Mouse (Mus musculus): Measurements from ENCODE around the gene Degs1. TPM values are rescaled to one million over a fixed set of nuclear protein-coding genes. Genes with fewer than 3 reads are reported as not detected.
"Not testable (repeated sequence)": the region's sequence is repeated elsewhere in the genome, so short reads cannot be mapped to it uniquely, and the experiment has no call there.

Gene Degs1
- polyA plus RNA-seq, 1 experiment from 2014 or later = 219 TPM

DNA sequence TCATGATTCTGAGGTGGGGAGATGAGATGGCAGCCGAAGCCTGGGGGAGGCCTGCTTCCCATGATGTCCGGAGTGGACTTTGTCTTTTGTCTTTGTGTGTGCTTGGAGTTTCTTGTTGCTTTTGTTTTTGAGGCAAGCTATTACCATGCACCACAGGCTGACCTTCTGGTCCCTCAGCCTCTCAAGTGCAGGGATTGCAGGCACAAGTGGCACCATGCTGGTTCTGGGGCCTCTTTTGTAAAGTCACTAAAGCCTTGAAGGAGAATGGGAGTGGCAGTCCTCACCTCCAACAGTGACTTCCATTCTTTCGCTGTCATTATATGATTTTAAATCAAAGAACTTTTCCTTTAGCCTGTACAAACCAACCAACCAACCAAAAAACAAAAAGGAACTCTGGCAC, 14.6 kb upstream of the Degs1 start:
- Histone ChIP-seq H3K4me1 (ENCODE audit: insufficient read depth, low read depth, low read length) (no peaks in the 10 kb centered on the region), H3K4me2 (replicated peaks; ENCODE audit: low read depth, low read length) (no peak overlapping the region), H3K9me3 (ENCODE audit: low read length) (no peaks in the 10 kb centered on the region), H3K27me3 (replicated peaks; ENCODE audit: insufficient read depth, low read length) (no peaks in the 10 kb centered on the region), H3K4me3 (ENCODE audit: low read depth, low read length) (no peak overlapping the region), H3K36me3 (ENCODE audit: insufficient read depth, low read length) (no peaks in the 10 kb centered on the region), H3K27ac (ENCODE audit: low read length) (no peak overlapping the region), H3K9ac (replicated peaks; ENCODE audit: low read depth) (no peak overlapping the region)
- ATAC-seq (no peak), DNase-seq (ENCODE audit: low spot score) (no peak)
- TF ChIP-seq CTCF (IDR thresholded peaks at IDR 0.05) = no peak
- no peak for TF ChIP-seq EP300 (IDR thresholded peaks at IDR 0.05)
- WGBS = 81% methylated on average over 3 of the region's 3 CpGs

DNA sequence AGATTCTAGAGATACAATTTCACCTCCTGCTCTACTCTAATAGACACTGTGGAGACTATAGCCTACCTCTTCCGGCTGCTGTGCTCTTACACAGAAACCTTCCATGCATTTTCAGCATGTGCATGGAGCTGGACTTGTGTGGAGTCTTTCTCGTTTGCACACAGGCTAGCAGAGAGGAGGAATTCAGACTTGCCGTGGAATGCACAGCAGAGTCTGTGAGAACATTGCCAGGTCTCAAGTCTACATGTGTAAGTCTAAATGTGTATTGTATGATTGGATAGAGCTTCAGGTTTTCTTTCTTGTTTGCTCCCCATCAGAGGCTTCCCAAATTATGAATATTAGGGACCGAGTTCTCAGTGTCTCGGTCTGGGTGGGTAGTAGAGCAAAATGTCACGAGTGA, 14.2 kb upstream of the Degs1 start:
- Histone ChIP-seq H3K9ac (replicated peaks; ENCODE audit: low read depth) (no peak overlapping the region), H3K27ac (ENCODE audit: low read length) (no peak overlapping the region), H3K36me3 (ENCODE audit: insufficient read depth, low read length) (no peaks in the 10 kb centered on the region), H3K4me2 (replicated peaks; ENCODE audit: low read depth, low read length) (no peak overlapping the region), H3K4me3 (ENCODE audit: low read depth, low read length) (no peak overlapping the region), H3K27me3 (replicated peaks; ENCODE audit: insufficient read depth, low read length) (no peaks in the 10 kb centered on the region), H3K4me1 (ENCODE audit: insufficient read depth, low read depth, low read length) (no peaks in the 10 kb centered on the region), H3K9me3 (ENCODE audit: low read length) (no peaks in the 10 kb centered on the region)
- 81% methylated on average over 6 of the region's 6 CpGs for WGBS
- no peak for DNase-seq (ENCODE audit: low spot score)
- TF ChIP-seq EP300 (IDR thresholded peaks at IDR 0.05) = no peak
- TF ChIP-seq CTCF (IDR thresholded peaks at IDR 0.05) = no peak
- ATAC-seq = no peak

DNA sequence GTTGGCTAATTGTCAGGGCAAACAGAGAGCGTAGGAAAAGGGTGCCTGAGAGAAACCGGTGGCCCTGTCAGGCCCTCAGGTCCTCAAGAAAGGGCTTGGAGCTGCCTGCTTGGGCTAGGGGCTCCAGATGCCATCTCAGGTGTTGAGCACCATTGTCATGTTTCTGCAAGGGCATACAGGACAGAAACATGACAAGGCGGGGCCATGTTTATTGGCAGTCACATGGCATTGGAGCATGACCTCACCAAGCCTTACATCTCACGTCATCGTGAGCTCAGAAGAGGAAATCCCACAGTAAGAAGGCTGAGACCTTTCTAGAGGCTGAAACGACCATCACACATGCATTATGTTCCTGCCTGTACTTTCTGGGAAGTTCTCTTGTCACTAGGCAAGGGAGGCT, 13.5 kb upstream of the Degs1 start:
- no peaks in the 10 kb centered on the region for H3K36me3 ChIP-seq (ENCODE audit: insufficient read depth, low read length)
- TF ChIP-seq CTCF (IDR thresholded peaks at IDR 0.05) (no peak), EP300 (IDR thresholded peaks at IDR 0.05) (no peak)
- no peaks in the 10 kb centered on the region for H3K9me3 ChIP-seq (ENCODE audit: low read length)
- ATAC-seq = no peak
- H3K9ac ChIP-seq (replicated peaks; ENCODE audit: low read depth) = no peak overlapping the region
- H3K27me3 ChIP-seq (replicated peaks; ENCODE audit: insufficient read depth, low read length) = no peaks in the 10 kb centered on the region
- no peak overlapping the region for H3K4me3 ChIP-seq (ENCODE audit: low read depth, low read length)
- no peak overlapping the region for H3K27ac ChIP-seq (ENCODE audit: low read length)
- no peak for DNase-seq (ENCODE audit: low spot score)
- no peaks in the 10 kb centered on the region for H3K4me1 ChIP-seq (ENCODE audit: insufficient read depth, low read depth, low read length)
- H3K4me2 ChIP-seq (replicated peaks; ENCODE audit: low read depth, low read length) = no peak overlapping the region
- WGBS = 78% methylated on average over 6 of the region's 6 CpGs

DNA sequence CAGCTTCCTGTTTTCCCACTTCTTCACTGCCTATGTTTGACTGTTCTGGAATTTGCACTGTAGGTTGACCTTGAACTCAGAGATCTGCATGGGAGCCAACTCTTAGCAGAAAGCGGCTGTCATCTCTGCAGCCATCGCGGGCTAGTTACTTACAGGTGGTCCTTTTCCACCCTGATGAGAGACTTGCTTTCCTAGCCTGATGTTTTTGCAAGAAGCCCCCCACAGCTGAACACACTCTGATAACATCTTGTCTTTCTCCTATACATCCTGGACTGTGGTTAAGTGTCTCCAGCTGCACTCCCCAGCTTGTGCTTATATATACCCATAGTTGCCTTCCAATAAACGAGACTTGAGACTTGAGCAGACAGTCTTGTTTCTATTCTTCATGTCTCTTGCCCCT, 9.7 kb upstream of the Degs1 start:
- 43% methylated on average over 4 of the region's 4 CpGs for WGBS
- no peak overlapping the region for H3K9ac ChIP-seq (replicated peaks; ENCODE audit: low read depth)
- H3K4me2 ChIP-seq (replicated peaks; ENCODE audit: low read depth, low read length) = no peak overlapping the region
- H3K27ac ChIP-seq (ENCODE audit: low read length) = no peak overlapping the region
- TF ChIP-seq EP300 (IDR thresholded peaks at IDR 0.05) (no peak), CTCF (IDR thresholded peaks at IDR 0.05) (no peak)
- no peaks in the 10 kb centered on the region for H3K9me3 ChIP-seq (ENCODE audit: low read length)
- H3K27me3 ChIP-seq (replicated peaks; ENCODE audit: insufficient read depth, low read length) = no peaks in the 10 kb centered on the region
- H3K4me1 ChIP-seq (ENCODE audit: insufficient read depth, low read depth, low read length) = no peaks in the 10 kb centered on the region
- no peak overlapping the region for H3K4me3 ChIP-seq (ENCODE audit: low read depth, low read length)
- no peak for DNase-seq (ENCODE audit: low spot score)
- no peaks in the 10 kb centered on the region for H3K36me3 ChIP-seq (ENCODE audit: insufficient read depth, low read length)
- no peak for ATAC-seq

DNA sequence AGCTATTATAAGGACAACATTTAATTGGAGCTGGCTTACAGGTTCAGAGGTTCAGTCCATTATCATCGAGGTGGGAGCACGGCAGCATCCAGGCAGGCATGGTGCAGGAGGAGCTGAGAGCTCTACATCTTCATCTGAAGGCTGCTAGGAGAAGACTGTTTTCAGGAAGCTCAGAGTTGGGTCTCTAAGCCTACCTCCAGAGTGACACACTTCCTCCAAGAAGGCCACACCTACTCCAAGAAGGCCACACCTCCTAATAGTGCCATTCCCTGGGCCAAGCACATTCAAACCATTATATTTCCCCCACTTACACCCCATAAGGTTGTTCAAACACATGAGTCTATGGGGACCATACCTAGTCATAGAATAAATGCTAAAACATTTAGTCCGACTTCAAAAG, 8.1 kb upstream of the Degs1 start:
- not testable (repeated sequence) for H3K4me1 ChIP-seq (ENCODE audit: insufficient read depth, low read depth, low read length); H3K27me3 ChIP-seq (replicated peaks; ENCODE audit: insufficient read depth, low read length); H3K4me2 ChIP-seq (replicated peaks; ENCODE audit: low read depth, low read length); DNase-seq (ENCODE audit: low spot score); H3K9me3 ChIP-seq (ENCODE audit: low read length); ATAC-seq; H3K4me3 ChIP-seq (ENCODE audit: low read depth, low read length); H3K36me3 ChIP-seq (ENCODE audit: insufficient read depth, low read length); H3K27ac ChIP-seq (ENCODE audit: low read length); H3K9ac ChIP-seq (replicated peaks; ENCODE audit: low read depth)
- 89% methylated on average over 3 of the region's 3 CpGs for WGBS

DNA sequence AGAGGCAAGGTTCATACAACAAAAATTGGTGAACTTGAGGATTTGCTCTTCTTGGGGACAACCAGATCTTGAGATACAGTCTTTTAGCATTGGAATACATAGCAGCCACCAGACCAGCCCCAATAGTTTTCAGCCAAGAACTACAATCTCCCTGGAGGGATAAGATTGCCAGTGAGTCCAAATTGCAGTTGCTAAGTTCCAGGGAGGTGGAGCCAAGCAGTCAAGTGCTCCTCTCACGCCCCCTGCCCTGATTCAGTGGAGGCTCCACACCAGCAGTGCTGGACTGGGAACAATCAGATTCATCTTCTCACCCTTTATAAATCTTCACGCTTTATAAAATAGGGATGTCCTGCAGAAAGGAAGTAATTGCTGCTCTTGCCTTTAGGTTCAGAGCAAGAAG, 7.2 kb upstream of the Degs1 start:
- H3K4me2 ChIP-seq (replicated peaks; ENCODE audit: low read depth, low read length) = no peak overlapping the region
- H3K9ac ChIP-seq (replicated peaks; ENCODE audit: low read depth) = no peak overlapping the region
- no peaks in the 10 kb centered on the region for H3K27me3 ChIP-seq (replicated peaks; ENCODE audit: insufficient read depth, low read length)
- no peak for TF ChIP-seq CTCF (IDR thresholded peaks at IDR 0.05)
- no peak overlapping the region for H3K4me3 ChIP-seq (ENCODE audit: low read depth, low read length)
- 56% methylated on average over 2 of the region's 2 CpGs for WGBS
- ATAC-seq = no peak
- H3K36me3 ChIP-seq (ENCODE audit: insufficient read depth, low read length) = no peaks in the 10 kb centered on the region
- H3K27ac ChIP-seq (ENCODE audit: low read length) = no peak overlapping the region
- no peaks in the 10 kb centered on the region for H3K4me1 ChIP-seq (ENCODE audit: insufficient read depth, low read depth, low read length)
- no peaks in the 10 kb centered on the region for H3K9me3 ChIP-seq (ENCODE audit: low read length)
- DNase-seq (ENCODE audit: low spot score) = no peak

DNA sequence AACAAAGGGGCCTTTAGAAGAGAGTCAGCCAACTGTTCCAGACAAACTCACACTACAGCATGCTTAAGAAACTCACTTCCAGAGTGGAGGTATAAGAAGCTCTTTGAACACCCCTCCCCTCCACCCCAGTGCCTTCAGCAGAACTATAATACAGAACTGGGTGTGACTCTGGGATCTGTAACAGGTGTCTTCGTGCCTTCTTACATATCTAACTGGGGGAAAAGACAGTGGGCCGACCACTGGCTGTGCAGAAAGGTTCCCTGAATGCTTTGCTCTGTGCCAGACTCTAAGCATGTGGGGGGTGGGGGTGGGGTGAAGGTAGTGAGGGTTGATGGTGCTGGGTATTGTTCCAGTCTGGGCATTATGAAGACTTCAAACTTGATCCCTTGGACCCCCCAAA, 6.0 kb upstream of the Degs1 start:
- Histone ChIP-seq H3K4me1 (ENCODE audit: insufficient read depth, low read depth, low read length) (no peaks in the 10 kb centered on the region), H3K36me3 (ENCODE audit: insufficient read depth, low read length) (no peaks in the 10 kb centered on the region), H3K27me3 (replicated peaks; ENCODE audit: insufficient read depth, low read length) (no peaks in the 10 kb centered on the region), H3K4me2 (replicated peaks; ENCODE audit: low read depth, low read length) (no peak overlapping the region), H3K27ac (ENCODE audit: low read length) (no peak overlapping the region), H3K4me3 (ENCODE audit: low read depth, low read length) (no peak overlapping the region), H3K9ac (replicated peaks; ENCODE audit: low read depth) (no peak overlapping the region), H3K9me3 (ENCODE audit: low read length) (no peaks in the 10 kb centered on the region)
- no peak for TF ChIP-seq EP300 (IDR thresholded peaks at IDR 0.05)
- TF ChIP-seq CTCF (IDR thresholded peaks at IDR 0.05) = no peak
- WGBS = 66% methylated on average over 2 of the region's 2 CpGs
- no peak for DNase-seq (ENCODE audit: low spot score)
- no peak for ATAC-seq
